Mouse (Mus musculus) right cerebral cortex, postnatal 25 days (tissue): ENCODE results near the gene Tnfrsf4.
A peak's percentile ranks its signal among the peaks of the same experiment; 100 is the strongest.

Experiments
- DNase-seq: peaks from one replicate; pipeline ENCODE4 v3.0.0; 2022

The Tnfrsf4 gene

DNA sequence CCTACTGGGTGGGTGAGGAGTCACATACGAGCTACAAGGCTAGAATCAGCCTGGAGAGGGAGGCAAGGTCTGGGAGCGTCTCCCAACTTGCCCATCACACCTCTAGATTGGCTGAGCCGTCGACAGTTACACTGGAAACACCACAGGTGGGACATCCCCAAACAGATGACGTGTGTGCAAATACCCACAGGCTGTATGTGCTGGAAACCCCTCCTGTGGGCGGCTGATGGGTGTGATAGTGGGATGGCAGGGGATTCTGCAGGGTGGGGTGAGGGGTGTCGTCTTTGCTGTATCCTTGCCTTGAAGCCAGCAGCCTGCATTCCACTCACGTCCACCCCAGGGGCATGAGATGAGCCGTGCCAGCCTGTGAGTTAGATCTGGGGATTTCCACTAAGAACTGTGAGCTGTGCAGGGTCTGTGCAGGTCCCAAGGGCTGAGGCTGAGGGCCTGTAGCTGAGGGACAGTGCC, 17.0 kb downstream of the Tnfrsf4 start:
- no peak for DNase-seq

GRCm38 (mm10) chr4:156031255-156031592, 17.6 kb downstream of the Tnfrsf4 start:
- no peak for DNase-seq

GRCm38 (mm10) chr4:156031593-156032391, 18.1 kb downstream of the Tnfrsf4 start:
- peak; percentile 81 for DNase-seq

DNA sequence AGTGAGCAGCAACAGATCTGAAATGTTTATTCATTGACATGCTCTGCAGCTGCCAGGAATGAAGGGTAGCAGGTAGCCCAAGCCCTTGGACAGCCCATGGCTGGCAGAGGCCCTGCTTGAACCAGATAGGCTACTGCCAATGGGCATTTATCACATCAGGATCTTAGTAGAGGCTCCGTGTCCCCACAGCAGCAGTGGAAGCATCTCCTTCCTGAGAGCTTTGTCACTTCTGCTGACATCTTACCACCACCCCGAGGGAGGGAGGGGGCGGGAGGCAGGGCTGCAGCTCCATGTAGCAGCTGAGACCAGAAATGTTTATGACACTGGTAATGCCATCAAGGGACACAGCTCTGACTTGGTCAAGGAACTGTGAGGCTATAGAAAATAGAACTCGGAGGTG, 19.2 kb downstream of the Tnfrsf4 start:
- DNase-seq: no peak

DNA sequence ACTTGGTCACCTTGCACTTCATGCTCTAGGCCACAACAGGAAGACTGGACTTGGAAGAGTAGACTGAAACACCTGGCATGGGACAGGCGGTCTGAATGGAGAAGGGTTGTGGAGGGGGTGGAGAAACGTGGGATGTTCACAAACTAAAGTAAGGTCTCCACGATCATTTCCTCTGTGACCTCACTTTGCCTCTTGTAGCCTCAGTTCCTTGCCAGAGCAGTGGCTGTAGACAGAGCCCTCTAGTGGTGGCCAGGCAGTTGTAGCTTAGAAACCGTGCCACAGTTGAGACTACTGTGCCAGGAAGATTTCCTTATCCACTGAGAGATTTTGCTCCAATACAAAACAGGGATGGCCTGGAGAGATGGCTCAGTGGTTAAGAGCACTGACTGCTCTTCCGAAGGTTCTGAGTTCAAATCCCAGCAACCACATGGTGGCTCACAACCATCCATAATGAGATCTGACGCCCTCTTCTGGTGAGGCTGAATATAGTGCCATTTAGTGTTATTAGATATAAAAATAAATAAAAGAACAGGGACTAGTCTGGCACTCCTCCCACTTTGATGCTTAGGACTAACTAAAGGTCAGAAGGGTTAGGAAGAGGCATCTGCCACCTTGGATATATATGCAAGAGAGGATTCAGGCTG, 20.0 kb downstream of the Tnfrsf4 start:
- DNase-seq: no peak

- DNase-seq: no peak
These were observed 20.7 kb downstream of the Tnfrsf4 start for GRCm38 (mm10) chr4:156034301-156034700.

DNA sequence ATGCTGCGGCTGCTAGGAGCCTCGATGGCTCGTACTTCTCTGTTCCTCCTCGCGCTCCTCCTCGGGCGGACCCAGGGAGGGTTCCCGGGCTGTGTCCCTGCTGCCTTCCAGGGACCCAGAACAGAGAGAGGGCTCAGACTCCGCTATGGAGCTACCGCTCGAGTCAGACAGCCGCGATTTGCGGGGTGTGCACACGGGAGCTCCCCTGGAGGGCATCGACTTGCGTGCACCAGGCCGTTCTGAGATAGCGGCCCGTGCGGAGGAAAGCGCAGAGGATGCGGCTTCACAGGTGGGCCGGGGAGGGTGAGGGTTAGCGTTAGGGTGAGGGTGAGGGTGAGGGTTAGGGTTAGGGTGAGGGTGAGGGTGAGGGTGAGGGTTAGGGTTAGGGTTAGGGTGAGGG, 21.3 kb downstream of the Tnfrsf4 start:
- DNase-seq: no peak

DNA sequence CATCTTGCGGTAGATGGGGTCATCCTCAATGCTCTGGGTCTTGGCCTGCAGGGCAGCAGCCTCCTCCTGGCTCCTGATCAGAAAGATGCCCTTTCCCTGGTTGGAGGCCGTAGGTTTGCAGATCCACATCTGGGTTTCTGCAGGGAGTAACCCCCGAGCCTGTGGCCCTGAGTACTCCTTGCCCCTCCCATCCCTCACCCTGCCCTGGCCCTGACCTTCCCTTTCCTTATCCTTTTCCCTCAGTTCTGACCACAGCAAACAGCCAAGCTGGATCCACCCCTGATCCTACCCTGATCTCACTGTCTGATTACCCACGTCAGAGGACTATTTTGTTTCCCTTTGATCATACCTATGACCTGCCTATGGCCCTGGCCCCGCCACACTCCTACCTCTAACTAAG, 31.1 kb downstream of the Tnfrsf4 start:
- no peak for DNase-seq

- DNase-seq: no peak
These were observed 36.1 kb downstream of the Tnfrsf4 start for GRCm38 (mm10) chr4:156049779-156050178.

- DNase-seq: no peak
These were observed 36.8 kb downstream of the Tnfrsf4 start for GRCm38 (mm10) chr4:156050391-156050980.

DNA sequence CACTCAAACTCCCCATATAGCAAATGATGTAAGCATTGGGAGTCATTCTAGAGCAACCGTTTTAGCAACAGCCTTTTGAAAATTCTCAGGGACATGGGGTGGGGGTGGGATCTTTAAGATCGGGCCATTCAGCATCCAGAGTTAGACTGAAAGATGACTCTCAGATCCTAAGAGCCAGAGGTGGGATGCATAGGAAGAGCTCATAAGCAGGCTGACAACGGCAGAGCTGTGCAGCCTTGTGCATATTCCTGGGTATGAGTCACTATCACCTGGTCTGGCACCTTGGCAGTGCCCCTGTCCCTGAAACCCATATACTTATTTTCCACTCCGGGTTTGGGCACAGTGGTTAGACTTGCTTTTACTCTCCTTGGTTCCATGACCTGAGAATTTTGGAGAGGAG, 39.5 kb downstream of the Tnfrsf4 start:
- no peak for DNase-seq

GRCm38 (mm10) chr4:156054130-156054529, 40.5 kb downstream of the Tnfrsf4 start:
- no peak for DNase-seq

- DNase-seq: no peak
These were observed 41.0 kb downstream of the Tnfrsf4 start for GRCm38 (mm10) chr4:156054606-156055005.

- no peak for DNase-seq
These were observed 41.5 kb downstream of the Tnfrsf4 start for GRCm38 (mm10) chr4:156055173-156055572.

DNA sequence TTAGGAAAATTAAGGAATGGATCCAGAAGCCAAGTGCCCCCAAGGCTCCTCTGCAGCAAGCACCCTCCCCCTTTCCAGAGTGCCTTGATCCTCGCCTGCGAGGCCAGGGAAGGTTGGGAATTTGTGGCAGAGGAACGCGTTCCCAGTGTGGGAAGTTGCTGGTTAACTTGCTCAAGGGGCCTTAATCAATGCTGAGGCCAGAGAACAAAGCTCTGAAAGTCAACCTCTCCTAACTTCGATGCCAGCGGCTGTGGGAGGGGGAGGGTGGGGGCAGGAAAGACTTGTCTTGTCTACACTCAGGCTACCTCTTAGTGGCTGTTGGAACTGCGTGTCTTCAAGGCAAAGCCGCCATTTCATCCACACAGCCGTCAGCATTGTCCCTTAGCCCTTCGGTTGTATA, 44.1 kb downstream of the Tnfrsf4 start:
- DNase-seq: no peak

- DNase-seq: no peak
These were observed 45.2 kb downstream of the Tnfrsf4 start for GRCm38 (mm10) chr4:156058826-156059225.

- no peak for DNase-seq
These were observed 45.6 kb downstream of the Tnfrsf4 start, which contains the start of gene Ttll10 for GRCm38 (mm10) chr4:156059261-156059660. Gene Ttll10 (minus strand): TSS chr4:156059414.

DNA sequence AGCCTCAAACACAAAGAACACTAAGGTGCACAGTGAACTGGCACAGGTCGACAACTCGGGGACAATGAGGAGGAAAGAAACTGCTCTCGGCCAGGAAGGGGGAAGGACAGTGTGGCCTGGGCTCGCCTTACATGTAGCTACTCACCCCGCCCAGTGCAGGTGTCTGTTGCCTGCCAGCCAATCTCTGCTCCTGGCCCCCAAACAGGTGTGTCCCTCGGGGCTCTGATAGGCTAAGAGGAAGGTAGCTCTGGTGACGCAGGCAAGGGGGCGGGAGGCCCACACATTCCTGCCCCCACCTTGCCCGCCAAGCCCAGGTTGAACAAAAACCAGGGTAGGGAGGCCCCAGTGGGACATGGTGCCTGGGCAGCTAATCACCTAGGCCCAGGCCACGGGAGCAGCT, 46.1 kb downstream of the Tnfrsf4 start:
- DNase-seq: peak; percentile 8

GRCm38 (mm10) chr4:156063861-156064509, 50.3 kb downstream of the Tnfrsf4 start:
- no peak for DNase-seq

- no peak for DNase-seq
These were observed 50.9 kb downstream of the Tnfrsf4 start for GRCm38 (mm10) chr4:156064510-156064897.

GRCm38 (mm10) chr4:156065156-156065894, 51.7 kb downstream of the Tnfrsf4 start:
- no peak for DNase-seq
